Mouse (Mus musculus): ENCODE results near the gene Gabrg3. TPM values are rescaled to one million over a fixed set of nuclear protein-coding genes. Genes with fewer than 3 reads are reported as not detected.
"Not testable (repeated sequence)": the region's sequence is repeated elsewhere in the genome, so short reads cannot be mapped to it uniquely, and the experiment has no call there.

Gene Gabrg3
- total RNA-seq, 1 experiment from 2014 or later = 2.2 TPM

GRCm38 (mm10) chr7:57312018-57312417 is 75.0 kb downstream of the Gabrg3 start:
- DNase-seq = no peak

- DNase-seq = no peak
Measured at GRCm38 (mm10) chr7:57307337-57307736, 79.7 kb downstream of the Gabrg3 start.

GRCm38 (mm10) chr7:57296639-57297038 is 90.3 kb downstream of the Gabrg3 start:
- DNase-seq = no peak

- no peak for DNase-seq
Measured at GRCm38 (mm10) chr7:57294127-57294526, 92.9 kb downstream of the Gabrg3 start.

- DNase-seq = no peak
Measured at GRCm38 (mm10) chr7:57293564-57293963, 93.4 kb downstream of the Gabrg3 start.

GRCm38 (mm10) chr7:57283186-57283585 is 103.8 kb downstream of the Gabrg3 start:
- no peak for DNase-seq

GRCm38 (mm10) chr7:57278841-57279240 is 108.1 kb downstream of the Gabrg3 start:
- DNase-seq = no peak

- no peak for DNase-seq
Measured at GRCm38 (mm10) chr7:57260201-57260600, 126.8 kb downstream of the Gabrg3 start.

GRCm38 (mm10) chr7:57258893-57259574 is 128.0 kb downstream of the Gabrg3 start:
- DNase-seq = no peak

GRCm38 (mm10) chr7:57243981-57244380 is 143.0 kb downstream of the Gabrg3 start:
- no peak for DNase-seq

GRCm38 (mm10) chr7:57214119-57214518 is 172.9 kb downstream of the Gabrg3 start:
- DNase-seq = no peak

- no peak for DNase-seq
Measured at GRCm38 (mm10) chr7:57186015-57186414, 201.0 kb downstream of the Gabrg3 start.

- DNase-seq = not testable (repeated sequence)
Measured at GRCm38 (mm10) chr7:57175891-57176545, 211.0 kb downstream of the Gabrg3 start.

- DNase-seq = peak; percentile 36
Measured at GRCm38 (mm10) chr7:57166931-57167330, 220.1 kb downstream of the Gabrg3 start.

GRCm38 (mm10) chr7:57158211-57158610 is 228.8 kb downstream of the Gabrg3 start:
- DNase-seq = peak; percentile 72

GRCm38 (mm10) chr7:57153743-57154142 is 233.2 kb downstream of the Gabrg3 start:
- DNase-seq = no peak

GRCm38 (mm10) chr7:57150768-57151167 is 236.2 kb downstream of the Gabrg3 start:
- no peak for DNase-seq

GRCm38 (mm10) chr7:57138072-57138704 is 248.8 kb downstream of the Gabrg3 start:
- no peak for DNase-seq

GRCm38 (mm10) chr7:57133009-57133408 is 254.0 kb downstream of the Gabrg3 start:
- DNase-seq = peak; percentile 12

GRCm38 (mm10) chr7:57132471-57132870 is 254.5 kb downstream of the Gabrg3 start:
- peak; percentile 36 for DNase-seq

GRCm38 (mm10) chr7:57100065-57100464 is 286.9 kb downstream of the Gabrg3 start:
- DNase-seq = no peak

- no peak for DNase-seq
Measured at GRCm38 (mm10) chr7:57082071-57082470, 304.9 kb downstream of the Gabrg3 start.

GRCm38 (mm10) chr7:57071435-57072160 is 315.4 kb downstream of the Gabrg3 start:
- DNase-seq = no peak

Data from adrenal gland, postnatal 14 days (tissue).